Mouse (Mus musculus): Measurements from ENCODE around the gene Klhdc7b. TPM values are rescaled to one million over a fixed set of nuclear protein-coding genes. Genes with fewer than 3 reads are reported as not detected.

Klhdc7b gene
- total RNA-seq, 2 experiments from 2014 or later = 0.39 to 0.41 TPM

DNA sequence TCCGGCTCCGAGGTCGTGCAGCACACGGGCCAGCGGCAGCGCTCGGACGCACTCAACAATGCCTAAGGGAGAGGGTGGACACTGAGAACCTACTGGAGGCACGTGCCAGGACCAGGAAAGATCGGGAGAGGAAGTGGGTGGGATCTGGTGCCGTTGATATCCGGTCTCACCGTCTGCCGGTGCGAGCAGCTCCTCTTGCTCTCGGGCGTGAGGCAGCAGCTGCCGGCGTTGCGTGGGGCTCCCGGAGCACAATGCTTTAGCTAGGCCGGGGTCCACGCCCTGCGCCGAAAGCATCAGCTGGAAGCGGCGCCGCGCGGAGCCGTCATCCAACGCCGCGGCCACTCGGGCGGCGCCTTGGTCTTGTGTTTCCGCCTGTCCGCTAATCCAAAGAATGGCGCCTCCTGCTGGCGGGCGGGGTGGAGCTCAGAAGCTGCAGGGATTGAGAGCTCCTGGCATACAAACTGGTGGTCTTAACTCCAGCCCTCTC lies 10.9 kb upstream of the Klhdc7b start, which contains the start of gene Sco2:
Gene Sco2 (minus strand): TSS at position 85 of the 487 bp plus-strand sequence.
- peak; percentile 93 to 94 for DNase-seq (ENCODE audit: low spot score in 2 of 2)
- intact Hi-C loops (cut with DNase I) = loop anchor here (1.0 to 5.0 kb wide), 3 partner anchors 19 to 57 kb away; partner anchors contain the start of genes C730034F03Rik, Chkb, Cpt1b and Gm44502

GRCm38 (mm10) chr15:89374340-89374739 lies 10.4 kb upstream of the Klhdc7b start:
- intact Hi-C loops (cut with DNase I) = loop anchor here (5.0 kb wide), 2 partner anchors 53 to 57 kb away; partner anchors contain the start of genes C730034F03Rik, Chkb, Cpt1b and Gm44502

DNA sequence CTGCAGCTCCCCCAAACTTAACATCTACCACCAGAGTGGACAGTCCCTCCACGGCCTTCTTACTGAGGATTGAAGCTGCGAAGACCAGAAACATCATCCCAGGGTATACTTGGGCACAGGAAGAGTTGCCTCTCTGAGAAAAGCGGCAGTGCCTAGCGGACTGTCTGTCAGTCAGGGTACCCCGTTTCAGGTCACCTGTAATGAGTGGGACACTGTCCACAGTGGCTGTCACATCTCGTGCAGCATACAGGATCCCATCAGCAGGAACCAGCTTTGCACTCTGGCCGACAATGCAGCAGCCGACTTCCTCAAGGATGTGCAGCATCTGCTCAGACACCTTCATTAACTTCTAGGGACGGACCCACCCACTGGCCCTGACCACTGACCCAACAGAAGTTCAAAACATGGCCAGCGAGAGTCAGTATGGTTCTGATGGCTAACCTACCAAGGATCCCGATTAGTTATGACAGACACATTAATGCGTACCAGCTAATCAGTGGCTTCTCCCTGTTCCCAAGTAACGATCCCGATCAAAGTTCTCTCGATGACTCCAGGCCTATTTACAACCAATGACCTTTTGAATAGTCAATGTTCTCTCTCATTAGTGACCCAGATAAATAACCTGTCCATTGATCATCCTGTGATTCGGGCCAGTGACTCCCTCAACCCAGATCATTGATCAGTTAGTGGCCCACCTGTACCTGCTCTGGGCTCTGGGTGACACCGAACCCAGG lies 9.7 kb upstream of the Klhdc7b start:
- intact Hi-C loops (cut with DNase I) = loop anchor here (5.0 kb wide), 2 partner anchors 52 to 58 kb away; partner anchors contain the start of genes C730034F03Rik, Chkb, Cpt1b and Gm44502
- no peak for DNase-seq (ENCODE audit: low spot score in 2 of 2)

More at GRCm38 (mm10) chr15:89374340-89374739, 10.4 kb upstream of the Klhdc7b start:
- no peak for DNase-seq (ENCODE audit: low spot score in 2 of 2)

- intact Hi-C loops (cut with DNase I) = no loop called here
These were observed 8.7 kb upstream of the Klhdc7b start for GRCm38 (mm10) chr15:89376040-89376439.

DNA sequence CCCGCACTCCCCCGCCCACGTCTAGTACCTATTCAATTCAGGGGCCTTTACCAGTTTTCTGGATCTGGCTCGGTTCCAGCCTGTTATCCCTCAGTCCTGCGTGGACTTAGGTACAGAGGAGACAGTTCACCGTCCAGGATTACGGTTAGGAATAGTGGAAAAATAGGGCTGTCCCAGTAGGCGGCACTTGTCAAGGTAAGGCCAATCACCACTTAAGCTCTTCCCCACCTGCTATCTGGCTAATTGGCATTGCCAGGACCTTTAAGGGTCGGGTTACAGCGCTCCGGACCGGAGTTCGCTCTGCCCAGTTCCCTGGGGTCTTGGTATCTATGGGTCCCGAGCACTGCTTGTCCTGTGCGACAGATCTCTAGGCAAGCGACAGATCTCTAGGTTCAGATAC lies 7.8 kb upstream of the Klhdc7b start, which contains the start of gene Tymp:
Gene Tymp (minus strand): TSS at position 83 of the 400 bp plus-strand sequence.
- no peak for DNase-seq (ENCODE audit: low spot score in 2 of 2)
- intact Hi-C loops (cut with DNase I) = no loop called here

More at GRCm38 (mm10) chr15:89376040-89376439, 8.7 kb upstream of the Klhdc7b start:
- no peak for DNase-seq (ENCODE audit: low spot score in 2 of 2)

DNA sequence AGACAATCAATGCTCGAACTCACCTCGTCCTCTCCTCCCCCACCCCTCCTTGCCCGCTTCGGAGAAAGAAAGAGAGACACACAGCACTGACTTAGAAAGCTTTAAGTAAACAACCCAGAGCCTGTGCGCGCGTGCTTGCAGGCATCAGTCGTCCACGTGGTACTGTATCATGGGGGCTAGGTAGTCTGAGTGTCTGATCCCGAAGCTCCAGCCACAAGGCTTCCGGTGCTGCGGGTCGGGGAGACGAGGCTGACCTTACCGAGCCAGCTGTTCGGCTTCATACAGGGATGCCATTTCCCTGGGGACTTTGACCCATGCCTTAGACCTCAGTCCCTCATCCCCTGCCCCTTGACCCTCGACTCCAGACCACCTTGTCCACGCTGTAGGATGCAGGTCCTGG lies 7.4 kb upstream of the Klhdc7b start:
- DNase-seq (ENCODE audit: low spot score in 2 of 2) = no peak
- intact Hi-C loops (cut with DNase I) = no loop called here

DNA sequence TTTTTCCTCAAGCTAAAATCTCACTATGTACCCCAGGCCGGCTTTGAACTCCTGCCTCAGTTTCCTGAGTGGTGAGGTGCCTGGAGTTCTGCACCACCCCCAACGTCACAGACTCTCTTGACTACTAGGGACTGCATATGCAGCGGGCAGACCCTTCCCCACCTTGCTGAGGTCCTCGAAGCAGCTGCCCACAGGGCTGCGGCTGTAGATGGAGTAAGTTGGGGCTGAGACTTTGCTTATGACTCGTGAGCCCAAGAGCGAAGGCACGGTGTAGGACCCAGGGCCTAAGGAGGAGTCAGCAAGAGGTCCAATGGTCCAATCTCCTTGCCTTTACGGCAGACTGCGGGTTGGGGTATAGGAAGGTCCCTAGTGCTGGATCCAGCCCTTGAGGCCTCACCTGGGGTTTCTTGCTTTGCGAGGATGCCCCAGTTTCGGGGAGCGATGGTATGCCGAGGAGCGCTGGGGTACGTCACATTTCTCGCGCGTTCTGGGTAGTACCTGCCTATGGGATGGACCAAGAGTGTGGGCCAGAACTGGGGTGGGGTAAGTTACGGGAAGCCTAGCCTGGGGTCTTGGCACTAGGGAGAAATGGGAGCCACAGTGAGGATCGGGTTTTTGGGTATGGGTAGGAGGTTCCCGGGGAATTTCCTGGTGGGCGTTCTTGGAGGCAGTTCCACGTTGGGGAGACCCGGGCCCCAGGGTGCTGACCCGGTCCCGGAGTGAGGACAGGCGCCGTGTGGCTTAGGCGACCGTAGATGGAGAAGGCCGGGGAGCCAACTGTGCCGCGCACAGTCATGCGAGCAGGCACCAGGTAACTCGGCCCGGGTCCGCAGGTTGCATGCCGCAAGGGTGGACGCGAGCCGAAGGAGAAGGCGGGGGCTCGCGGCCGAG lies 6.5 kb upstream of the Klhdc7b start:
- intact Hi-C loops (cut with DNase I) = no loop called here

GRCm38 (mm10) chr15:89378831-89379401 lies 5.8 kb upstream of the Klhdc7b start, which contains the start of gene Odf3b:
Odf3b (minus strand) TSS chr15:89379282.
- no peak for DNase-seq (ENCODE audit: low spot score in 2 of 2)
- intact Hi-C loops (cut with DNase I) = no loop called here

More for the DNA sequence above, 6.5 kb upstream of the Klhdc7b start:
- no peak for DNase-seq (ENCODE audit: low spot score in 2 of 2)

- intact Hi-C loops (cut with DNase I) = no loop called here
- no peak for DNase-seq (ENCODE audit: low spot score in 2 of 2)
These were observed 5.3 kb upstream of the Klhdc7b start for GRCm38 (mm10) chr15:89379429-89379828.

- intact Hi-C loops (cut with DNase I) = no loop called here
These were observed 2.4 kb downstream of the Klhdc7b start for GRCm38 (mm10) chr15:89387127-89387526.

GRCm38 (mm10) chr15:89390081-89390480 lies 5.4 kb downstream of the Klhdc7b start:
- DNase-seq (ENCODE audit: low spot score in 2 of 2) = no peak
- intact Hi-C loops (cut with DNase I) = no loop called here

More at GRCm38 (mm10) chr15:89387127-89387526, 2.4 kb downstream of the Klhdc7b start:
- no peak for DNase-seq (ENCODE audit: low spot score in 2 of 2)

- intact Hi-C loops (cut with DNase I) = no loop called here
- no peak for DNase-seq (ENCODE audit: low spot score in 2 of 2)
These were observed 12.2 kb downstream of the Klhdc7b start for GRCm38 (mm10) chr15:89396883-89397282.

- no peak for DNase-seq (ENCODE audit: low spot score in 2 of 2)
- intact Hi-C loops (cut with DNase I) = no loop called here
These were observed 13.4 kb downstream of the Klhdc7b start for GRCm38 (mm10) chr15:89398146-89398545.

- DNase-seq (ENCODE audit: low spot score in 2 of 2) = no peak
- intact Hi-C loops (cut with DNase I) = no loop called here
These were observed 15.0 kb downstream of the Klhdc7b start for GRCm38 (mm10) chr15:89399716-89400115.

GRCm38 (mm10) chr15:89402471-89402870 lies 17.8 kb downstream of the Klhdc7b start:
- DNase-seq (ENCODE audit: low spot score in 2 of 2) = no peak
- intact Hi-C loops (cut with DNase I) = no loop called here

- DNase-seq (ENCODE audit: low spot score in 2 of 2) = no peak
- intact Hi-C loops (cut with DNase I) = no loop called here
These were observed 20.3 kb downstream of the Klhdc7b start for GRCm38 (mm10) chr15:89404831-89405623.

GRCm38 (mm10) chr15:89406691-89407090 lies 22.0 kb downstream of the Klhdc7b start:
- intact Hi-C loops (cut with DNase I) = no loop called here
- no peak for DNase-seq (ENCODE audit: low spot score in 2 of 2)

- intact Hi-C loops (cut with DNase I) = no loop called here
These were observed 25.4 kb downstream of the Klhdc7b start, which contains the start of gene Syce3 for GRCm38 (mm10) chr15:89410118-89410517. Syce3 (minus strand) TSS chr15:89410503.

GRCm38 (mm10) chr15:89415282-89415681 lies 30.6 kb downstream of the Klhdc7b start:
- intact Hi-C loops (cut with DNase I) = no loop called here
- no peak for DNase-seq (ENCODE audit: low spot score in 2 of 2)

More at GRCm38 (mm10) chr15:89410118-89410517, 25.4 kb downstream of the Klhdc7b start, which contains the start of gene Syce3:
- no peak for DNase-seq (ENCODE audit: low spot score in 2 of 2)

Measured in left cerebral cortex, postnatal 36 days (tissue).